Mouse (Mus musculus) kidney, postnatal 0 days (tissue): ENCODE results near the gene Hoxd8. TPM values are rescaled to one million over a fixed set of nuclear protein-coding genes. Genes with fewer than 3 reads are reported as not detected.
A peak's percentile ranks its signal among the peaks of the same experiment; 100 is the strongest.

Experiments used
- ATAC-seq: fragments of 200-750 bp; cut with Nextera tagmentation; replicated peaks from 2 replicates; pipeline ENCODE4 v1.8.0; 2017; ENCODE audit warnings: low read depth, moderate number of reproducible peaks, moderate TSS enrichment, moderate library complexity; ENCODE audit not compliant: low FRiP score
- DNase-seq: peaks from one replicate; pipeline ENCODE4 v3.0.0-alpha.2; 2016; ENCODE audit warnings: low spot score
- H3K27ac ChIP-seq: fragments of 300-500 bp; sonication (generic); 2 replicates; pipeline ENCODE4 v1.5.1; 2014; ENCODE audit warnings: mild to moderate bottlenecking
- H3K27me3 ChIP-seq: fragments of 300-500 bp; sonication (generic); 2 replicates; pipeline ENCODE4 v1.6.1; 2014; ENCODE audit warnings: low read length, mixed read lengths; ENCODE audit not compliant: insufficient read depth
- H3K36me3 ChIP-seq: fragments of 300-500 bp; sonication (generic); 2 replicates; pipeline ENCODE4 v1.6.1; 2014; ENCODE audit warnings: low read length, mixed read lengths; ENCODE audit not compliant: insufficient read depth
- H3K4me1 ChIP-seq: fragments of 300-500 bp; sonication (generic); replicated peaks from 2 replicates; pipeline ENCODE4 v1.6.1; 2014; ENCODE audit warnings: antibody characterized with exemption, low read length, mixed read lengths; ENCODE audit not compliant: insufficient read depth
- H3K4me2 ChIP-seq: fragments of 300-500 bp; sonication (generic); 2 replicates; pipeline ENCODE4 v1.6.1; 2014; ENCODE audit warnings: mild to moderate bottlenecking, low read length, moderate library complexity, mixed read lengths
- H3K4me3 ChIP-seq: fragments of 300-500 bp; sonication (generic); replicated peaks from 2 replicates; pipeline ENCODE4 v1.5.1; 2014; ENCODE audit warnings: low read depth, low read length
- H3K9ac ChIP-seq: fragments of 300-500 bp; sonication (generic); 2 replicates; pipeline ENCODE4 v1.6.1; 2014; ENCODE audit warnings: low read depth, low read length
- H3K9me3 ChIP-seq: fragments of 300-500 bp; sonication (generic); replicated peaks from 2 replicates; pipeline ENCODE4 v1.6.1; 2016; ENCODE audit warnings: low read length, inconsistent platforms, mixed read lengths
- CTCF ChIP-seq: IDR thresholded peaks from 2 replicates; pipeline ENCODE4 v1.5.1; 2016; ENCODE audit warnings: antibody characterized with exemption, low read depth, mild to moderate bottlenecking, moderate library complexity
- WGBS: fragments of 180-500 bp; shearing (Covaris S2); extraction: QIAGEN DNeasy Blood & Tissue Kit; methylation state at CpG from one replicate; pipeline ENCODE4 v1.1.7; 2014; 5-methylcytosine and 5-hydroxymethylcytosine counted together
- polyA plus RNA-seq: library from polyadenylated mRNA; unstranded; fragments of >200 nt; fragmentation: Nextera tagmentation; extraction: Ambion mirVana; gene quantifications from 2 replicates; pipeline ENCODE4 v1.2.1, GENCODE M21; 2015

Hoxd8 gene
- polyA plus RNA-seq, 1 experiment from 2014 or later: 76.7 TPM

- H3K4me3 ChIP-seq: peak overlapping the region; percentile 82
- H3K27ac ChIP-seq: peak overlapping the region; percentile 96
- peak overlapping the region; percentile 76 for H3K4me2 ChIP-seq
- H3K9ac ChIP-seq: peak overlapping the region; percentile 98
- DNase-seq: no peak
- H3K36me3 ChIP-seq: 0 out of 2 replicates have a peak, but pooled peaks cover 5% of the 10 kb centered on the region
- no peaks in the 10 kb centered on the region for H3K9me3 ChIP-seq
- peaks cover 5% of the 10 kb centered on the region; the same call in 1 of the 2 replicates for H3K27me3 ChIP-seq
- H3K4me1 ChIP-seq: no peaks in the 10 kb centered on the region; the same call in 1 of the 2 replicates
- TF ChIP-seq CTCF: no peak
- WGBS: 1% methylated on average over 30 of the region's 51 CpGs
- ATAC-seq: no peak
Measured at GRCm38 (mm10) chr2:74682796-74683195, 21.6 kb upstream of the Hoxd8 start.

GRCm38 (mm10) chr2:74683471-74683951 is 20.9 kb upstream of the Hoxd8 start:
- Histone ChIP-seq H3K4me1 (no peaks in the 10 kb centered on the region; the same call in 1 of the 2 replicates), H3K9ac (peak overlapping the region; percentile 98), H3K4me2 (peak overlapping the region; percentile 76), H3K36me3 (0 out of 2 replicates have a peak, but pooled peaks cover 5% of the 10 kb centered on the region), H3K27ac (peak overlapping the region; percentile 96), H3K27me3 (peaks cover 5% of the 10 kb centered on the region; the same call in 1 of the 2 replicates), H3K4me3 (peak overlapping the region; percentile 82), H3K9me3 (no peaks in the 10 kb centered on the region)
- under 1% methylated on average over 18 of the region's 18 CpGs for WGBS
- peak; percentile 47 for ATAC-seq
- no peak for DNase-seq
- TF ChIP-seq CTCF: no peak

GRCm38 (mm10) chr2:74684106-74684505 is 20.3 kb upstream of the Hoxd8 start:
- WGBS: 8% methylated on average over 12 of the region's 12 CpGs
- TF ChIP-seq CTCF: no peak
- peak overlapping the region; percentile 82 for H3K4me3 ChIP-seq
- peak overlapping the region; percentile 96 for H3K27ac ChIP-seq
- H3K4me2 ChIP-seq: peak overlapping the region; percentile 76
- no peaks in the 10 kb centered on the region; the same call in 1 of the 2 replicates for H3K4me1 ChIP-seq
- H3K36me3 ChIP-seq: 0 out of 2 replicates have a peak, but pooled peaks cover 5% of the 10 kb centered on the region
- ATAC-seq (no peak), DNase-seq (no peak)
- H3K9ac ChIP-seq: peak overlapping the region; percentile 98
- no peaks in the 10 kb centered on the region for H3K9me3 ChIP-seq
- H3K27me3 ChIP-seq: peaks cover 5% of the 10 kb centered on the region; the same call in 1 of the 2 replicates

GRCm38 (mm10) chr2:74685059-74685603 is 19.3 kb upstream of the Hoxd8 start:
- Histone ChIP-seq H3K36me3 (0 out of 2 replicates have a peak, but pooled peaks cover 5% of the 10 kb centered on the region), H3K4me2 (peak overlapping the region; percentile 76), H3K4me1 (no peaks in the 10 kb centered on the region; the same call in 1 of the 2 replicates), H3K27me3 (peaks cover 5% of the 10 kb centered on the region; the same call in 1 of the 2 replicates), H3K9ac (peak overlapping the region; percentile 98), H3K27ac (peak overlapping the region; percentile 96; the same call in 1 of the 2 replicates), H3K9me3 (no peaks in the 10 kb centered on the region), H3K4me3 (peak overlapping the region; percentile 82)
- no peak for DNase-seq
- ATAC-seq: no peak
- no peak for TF ChIP-seq CTCF
- WGBS: 21% methylated on average over 4 of the region's 4 CpGs

GRCm38 (mm10) chr2:74686301-74686987 is 18.0 kb upstream of the Hoxd8 start:
- peak overlapping the region; percentile 86 for H3K9ac ChIP-seq
- no peaks in the 10 kb centered on the region for H3K9me3 ChIP-seq
- WGBS: 4% methylated on average over 17 of the region's 17 CpGs
- peak overlapping the region; percentile 82 for H3K4me3 ChIP-seq
- no peaks in the 10 kb centered on the region for H3K4me1 ChIP-seq
- H3K27ac ChIP-seq: peak overlapping the region; percentile 94
- peak; percentile 85 for TF ChIP-seq CTCF
- ATAC-seq (no peak), DNase-seq (peak; percentile 97)
- H3K36me3 ChIP-seq: 0 out of 2 replicates have a peak, but pooled peaks cover 5% of the 10 kb centered on the region
- peak overlapping the region; percentile 90 for H3K4me2 ChIP-seq
- no peaks in the 10 kb centered on the region for H3K27me3 ChIP-seq

GRCm38 (mm10) chr2:74686988-74687697 is 17.3 kb upstream of the Hoxd8 start:
- Histone ChIP-seq H3K9me3 (no peaks in the 10 kb centered on the region), H3K9ac (peak overlapping the region; percentile 86), H3K4me1 (0 out of 2 replicates have a peak, but pooled peaks cover 1% of the 10 kb centered on the region), H3K27ac (peak overlapping the region; percentile 94), H3K4me2 (peak overlapping the region; percentile 90), H3K36me3 (0 out of 2 replicates have a peak, but pooled peaks cover 5% of the 10 kb centered on the region), H3K4me3 (peak overlapping the region; percentile 82), H3K27me3 (no peaks in the 10 kb centered on the region)
- 2% methylated on average over 27 of the region's 27 CpGs for WGBS
- DNase-seq: no peak
- no peak for TF ChIP-seq CTCF
- no peak for ATAC-seq
